Mouse (Mus musculus) frontal cortex, adult (tissue): ENCODE data around the gene Zswim8.

Experiments used
- ATAC-seq: cut with Nextera tagmentation; 2 replicates; pipeline ENCODE4 v1.9.2; 2017; ENCODE audit warnings: mild to moderate bottlenecking, moderate library complexity, mixed read lengths; ENCODE audit not compliant: low TSS enrichment

Zswim8 gene

DNA sequence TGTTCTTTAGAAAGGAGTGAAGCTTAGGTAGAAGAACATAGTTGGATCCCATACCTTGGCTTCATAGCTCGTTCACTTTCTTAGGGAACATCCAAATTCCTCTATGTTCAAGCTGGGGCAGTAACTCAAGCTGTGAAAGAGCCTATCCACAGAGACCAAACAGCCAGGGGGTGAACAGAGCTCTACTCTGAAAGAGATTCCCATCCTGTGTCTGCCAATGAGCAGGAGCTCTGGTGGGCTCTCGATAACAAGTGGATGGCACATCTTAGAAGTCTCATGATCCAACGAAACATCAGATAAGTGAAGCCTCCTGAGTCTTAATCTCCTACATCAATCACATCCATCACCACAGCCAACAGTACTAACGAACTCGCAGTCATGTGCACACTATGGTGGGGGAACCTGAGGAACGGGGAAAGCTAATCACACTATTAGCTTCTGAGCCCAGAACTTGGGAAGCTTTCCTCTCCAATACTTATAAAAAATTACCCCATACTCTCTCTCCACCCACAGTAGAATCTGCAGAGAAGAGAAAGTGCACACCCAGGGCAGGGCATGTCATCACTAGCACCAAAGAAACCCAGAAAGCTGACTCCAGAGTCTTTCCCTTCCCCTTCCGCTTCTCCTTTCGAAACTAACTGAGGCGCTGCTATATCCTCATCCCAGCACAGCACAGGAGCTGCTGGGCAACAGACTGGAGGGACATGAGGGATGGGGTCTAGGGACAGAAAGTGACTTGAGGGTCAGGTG, 23.7 kb downstream of the Zswim8 start:
- ATAC-seq: no peak

GRCm38 (mm10) chr14:20733041-20733951, 25.9 kb downstream of the Zswim8 start:
- ATAC-seq: no peak

GRCm38 (mm10) chr14:20733952-20734774, 26.8 kb downstream of the Zswim8 start, which contains the start of gene Ndst2:
Gene Ndst2, minus strand, starts transcription at chr14:20734562.
- ATAC-seq: peak; percentile 82

GRCm38 (mm10) chr14:20735052-20735451, 27.7 kb downstream of the Zswim8 start:
- no peak for ATAC-seq

DNA sequence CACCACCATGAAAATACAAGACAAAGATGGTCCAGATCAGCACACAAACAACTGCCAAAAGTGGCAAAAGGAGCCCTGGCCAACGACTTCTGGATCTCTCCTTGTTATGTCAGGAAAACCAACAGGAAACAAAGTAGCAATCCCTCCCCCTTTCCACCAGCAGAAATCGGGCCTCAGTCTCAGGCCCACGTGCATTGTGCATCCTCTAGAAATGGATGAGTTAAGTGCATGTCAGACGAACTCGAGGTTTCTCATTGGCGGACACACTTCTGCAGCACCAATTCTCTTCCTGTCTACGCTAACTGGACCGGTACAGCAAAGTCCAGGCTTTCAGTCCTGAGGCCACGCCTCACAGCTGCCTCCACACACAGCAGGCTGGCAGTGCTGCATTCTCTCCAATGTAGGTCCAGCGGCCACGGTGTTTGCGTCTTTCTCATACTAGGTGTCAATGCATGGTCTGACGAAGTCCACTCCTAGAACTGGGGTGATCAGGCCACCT, 28.6 kb downstream of the Zswim8 start:
- ATAC-seq: no peak

DNA sequence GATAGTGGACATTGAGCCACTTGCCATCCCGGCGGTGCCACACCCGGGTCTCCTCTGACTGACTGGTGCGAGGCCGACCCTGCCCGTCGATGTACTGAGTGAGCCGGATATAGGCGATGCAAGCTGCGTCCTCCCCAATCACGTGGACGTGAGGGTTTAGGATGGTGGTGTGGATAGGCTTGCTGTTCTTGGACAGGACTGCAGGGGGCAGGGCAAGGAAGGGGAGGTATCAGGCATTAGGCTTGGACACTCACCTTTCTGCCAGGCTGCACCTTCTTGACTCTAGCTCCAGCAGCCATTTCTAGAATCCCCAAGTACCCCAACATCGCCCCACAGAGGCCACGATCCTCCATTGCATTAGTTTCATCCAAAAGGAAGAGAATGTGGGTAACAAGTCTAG, 30.0 kb downstream of the Zswim8 start:
- ATAC-seq: 0 out of 2 replicates have a peak, but pooled peaks have one; percentile 7

DNA sequence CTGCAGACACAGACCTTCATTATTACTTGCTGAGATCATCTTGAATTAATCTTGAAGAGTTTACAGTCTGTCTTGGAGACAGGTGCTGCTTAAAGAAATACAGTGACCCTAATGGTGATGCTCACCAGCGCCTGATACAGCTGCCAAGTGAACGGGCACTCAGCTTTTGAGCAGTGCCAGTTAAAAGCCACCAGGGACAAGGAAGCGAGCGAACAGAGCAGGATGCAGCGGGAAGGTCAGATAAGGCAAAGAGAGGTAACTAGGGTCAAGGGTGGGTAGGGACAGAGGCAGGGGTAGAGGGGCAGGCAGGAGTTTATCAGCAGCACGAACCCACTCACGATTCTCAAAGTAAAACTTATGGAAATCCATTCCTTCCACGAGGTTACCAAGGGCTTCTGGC, 31.2 kb downstream of the Zswim8 start:
- ATAC-seq: no peak

- no peak for ATAC-seq
These were observed 33.9 kb downstream of the Zswim8 start for GRCm38 (mm10) chr14:20741301-20741700.

DNA sequence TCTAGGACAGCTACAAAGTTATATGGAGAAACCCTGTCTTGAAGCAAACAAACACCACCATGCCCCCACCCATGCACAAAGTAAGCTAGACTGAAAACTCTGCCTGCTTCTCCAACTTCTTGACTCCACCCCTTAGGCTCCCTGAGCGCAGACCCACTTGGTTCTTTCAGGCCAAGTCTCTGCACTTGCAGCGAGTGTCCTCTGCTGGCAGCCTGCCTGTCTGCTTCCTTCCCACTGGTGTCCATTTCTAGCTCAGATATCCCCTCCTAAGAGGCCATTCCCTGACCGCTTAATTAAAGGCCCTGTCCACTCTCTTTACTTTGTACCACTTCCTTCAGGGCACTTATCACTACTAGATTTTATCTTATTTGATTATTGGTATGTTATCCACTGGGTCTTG, 36.3 kb downstream of the Zswim8 start:
- no peak for ATAC-seq

DNA sequence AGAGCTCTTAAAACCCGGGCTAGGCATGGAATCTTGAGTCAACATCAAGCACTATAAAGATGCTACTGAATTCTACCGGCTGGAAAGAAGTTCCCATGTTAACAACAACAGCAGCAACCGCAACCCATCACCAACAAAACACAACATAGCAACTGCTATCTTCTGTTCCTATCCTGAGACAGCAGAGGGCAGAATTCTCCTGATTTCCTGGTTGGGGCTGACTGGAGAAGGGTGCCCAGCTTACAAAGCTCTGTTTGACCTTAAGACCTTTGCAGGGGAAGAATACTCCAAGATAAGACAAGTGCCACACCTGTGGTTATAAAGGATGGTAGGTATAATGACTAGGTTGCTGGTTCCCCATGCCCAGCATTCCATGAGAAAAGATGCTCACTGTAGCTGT, 39.6 kb downstream of the Zswim8 start:
- peak; percentile 53 for ATAC-seq

- peak; percentile 18; the same call in 1 of the 2 replicates for ATAC-seq
These were observed 41.0 kb downstream of the Zswim8 start for GRCm38 (mm10) chr14:20748388-20748787.

DNA sequence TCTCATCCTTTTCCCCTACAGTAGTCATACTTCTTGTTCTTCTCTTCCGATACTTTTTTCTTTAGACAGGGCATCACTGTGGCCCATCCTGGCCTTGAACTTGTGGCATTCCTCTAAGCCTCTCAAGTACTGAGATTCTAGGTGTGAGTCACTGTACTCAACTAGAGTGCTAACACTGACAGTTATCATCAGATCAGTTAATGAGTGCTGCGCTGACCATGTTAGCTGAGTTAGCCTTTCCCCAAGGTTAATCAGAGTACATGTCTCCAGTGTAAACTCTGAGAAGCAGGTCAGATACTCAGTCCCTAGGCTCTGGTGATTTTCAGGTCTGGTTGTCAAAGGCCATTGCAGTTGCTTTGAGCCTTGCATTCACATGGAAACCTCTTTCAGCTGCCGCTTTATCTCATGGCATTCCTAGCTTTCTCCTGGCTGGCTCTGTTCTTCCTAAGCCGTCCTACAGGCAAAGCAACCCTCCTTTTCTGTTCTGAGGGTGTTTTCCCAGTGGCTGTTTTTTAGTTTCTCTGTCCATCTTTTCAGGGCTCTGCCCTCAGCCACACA, 42.2 kb downstream of the Zswim8 start:
- ATAC-seq: no peak

GRCm38 (mm10) chr14:20750503-20750902, 43.2 kb downstream of the Zswim8 start:
- ATAC-seq: no peak

- ATAC-seq: no peak
These were observed 46.4 kb downstream of the Zswim8 start for GRCm38 (mm10) chr14:20753792-20754191.

GRCm38 (mm10) chr14:20757370-20757907, 50.1 kb downstream of the Zswim8 start:
- peak; percentile 63 for ATAC-seq

GRCm38 (mm10) chr14:20758768-20759435, 51.5 kb downstream of the Zswim8 start:
- no peak; the same call in 1 of the 2 replicates for ATAC-seq

GRCm38 (mm10) chr14:20764942-20765341, 57.6 kb downstream of the Zswim8 start:
- no peak for ATAC-seq

GRCm38 (mm10) chr14:20765642-20766258, 58.4 kb downstream of the Zswim8 start:
- ATAC-seq: peak; percentile 74

DNA sequence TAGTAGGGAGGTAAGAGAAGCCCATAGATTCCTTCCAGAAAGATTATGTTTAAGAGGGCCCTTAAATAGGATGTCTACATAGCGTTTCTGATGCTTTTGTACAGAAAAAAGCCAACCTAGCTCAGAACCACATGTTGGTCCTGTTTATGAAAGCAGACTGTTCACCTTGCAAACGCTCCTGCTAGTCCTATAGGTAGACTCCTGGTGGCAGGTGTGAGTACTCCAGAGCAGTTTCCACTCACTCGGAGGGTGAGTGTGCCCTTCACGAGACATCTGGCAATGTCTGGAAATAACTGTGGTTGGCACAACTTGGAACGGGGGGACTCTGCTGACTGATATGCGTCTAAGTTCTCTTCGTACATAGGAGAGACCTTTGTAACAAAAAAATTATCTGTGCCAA, 60.6 kb downstream of the Zswim8 start:
- no peak for ATAC-seq

DNA sequence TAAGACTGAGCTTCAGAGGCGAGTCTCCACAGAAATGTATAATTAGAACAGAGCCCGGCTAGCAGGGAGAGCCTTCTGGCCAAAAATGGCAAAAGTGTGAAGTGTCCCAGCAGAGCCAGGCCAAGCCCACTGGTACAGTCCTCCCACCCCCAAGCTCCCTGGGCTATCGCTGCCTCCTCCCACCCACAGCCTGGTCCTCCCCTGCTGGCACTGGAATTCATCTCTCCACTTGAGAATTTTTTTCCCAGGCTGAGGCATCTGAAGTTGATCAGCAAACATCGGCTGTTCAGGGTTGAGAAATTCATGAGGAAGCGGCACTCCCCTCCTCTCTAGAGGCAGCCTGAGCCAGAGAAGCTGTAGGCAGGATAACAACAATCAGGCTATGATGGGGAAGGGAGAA, 61.2 kb downstream of the Zswim8 start:
- peak; percentile 38 for ATAC-seq
